Mouse (Mus musculus): ENCODE measurements around the gene Gga2. TPM values are rescaled to one million over a fixed set of nuclear protein-coding genes. Genes with fewer than 3 reads are reported as not detected.
A peak's percentile ranks its signal among the peaks of the same experiment; 100 is the strongest.

Gga2 gene
- polyA plus RNA-seq (2016; fragmentation: Nextera tagmentation; extraction: Ambion mirVana): 98.0 and 99.4 TPM in 2 replicates

GRCm38 (mm10) chr7:122020667-122021354, at the start of gene Gga2:
Gene Gga2 (minus strand): TSS chr7:122021222.
- ATAC-seq (ENCODE audit: insufficient number of reproducible peaks, low FRiP score): peak; percentile 93
- peak within 1 kb of the TSS; percentile 73 for H3K4me2 ChIP-seq
- WGBS: under 1% methylated on average over 50 of the region's 50 CpGs
- peaks cover 38% of the 10 kb centered on the region for H3K4me1 ChIP-seq (replicated peaks)
- no peaks in the 10 kb centered on the region for H3K9me3 ChIP-seq (replicated peaks)
- peaks cover 5% of the 10 kb centered on the region for H3K36me3 ChIP-seq
- H3K27me3 ChIP-seq (replicated peaks): no peaks in the 10 kb centered on the region
- H3K4me3 ChIP-seq: peak within 1 kb of the TSS; percentile 64
- H3K27ac ChIP-seq (ENCODE audit: poor library complexity, severe bottlenecking): peak within 1 kb of the TSS; percentile 77
- H3K9ac ChIP-seq: peak within 1 kb of the TSS; percentile 77

GRCm38 (mm10) chr7:122067517-122068381, 46.7 kb upstream of the Gga2 start:
- Histone ChIP-seq H3K9me3 (replicated peaks) (no peaks in the 10 kb centered on the region), H3K4me1 (replicated peaks) (peaks cover 20% of the 10 kb centered on the region), H3K27me3 (replicated peaks) (no peaks in the 10 kb centered on the region), H3K36me3 (peaks cover 43% of the 10 kb centered on the region), H3K9ac (peak overlapping the region; percentile 99), H3K4me2 (peak overlapping the region; percentile 86), H3K4me3 (peak overlapping the region; percentile 99), H3K27ac (ENCODE audit: poor library complexity, severe bottlenecking) (peak overlapping the region; percentile 92)
- 2% methylated on average over 58 of the region's 58 CpGs for WGBS
- peak; percentile 20 for ATAC-seq (ENCODE audit: insufficient number of reproducible peaks, low FRiP score)

- H3K4me1 ChIP-seq (replicated peaks): peaks cover 20% of the 10 kb centered on the region
- peak within 1 kb of the TSS; percentile 92 for H3K27ac ChIP-seq (ENCODE audit: poor library complexity, severe bottlenecking)
- ATAC-seq (ENCODE audit: insufficient number of reproducible peaks, low FRiP score): peak; percentile 99
- H3K4me3 ChIP-seq: peak within 1 kb of the TSS; percentile 99
- WGBS: under 1% methylated on average over 60 of the region's 60 CpGs
- H3K36me3 ChIP-seq: peaks cover 43% of the 10 kb centered on the region
- H3K27me3 ChIP-seq (replicated peaks): no peaks in the 10 kb centered on the region
- peak within 1 kb of the TSS; percentile 86 for H3K4me2 ChIP-seq
- H3K9me3 ChIP-seq (replicated peaks): no peaks in the 10 kb centered on the region
- H3K9ac ChIP-seq: peak within 1 kb of the TSS; percentile 99
These were observed 46.0 kb upstream of the Gga2 start, which contains the start of the genes Ubfd1 and Ears2 for GRCm38 (mm10) chr7:122066945-122067516. Gene Ubfd1 (plus strand): TSS chr7:122067175. Gene Ears2 (minus strand): TSS chr7:122067263.

GRCm38 (mm10) chr7:122066102-122066944, 45.3 kb upstream of the Gga2 start:
- Histone ChIP-seq H3K4me3 (peak overlapping the region; percentile 99), H3K4me2 (peak overlapping the region; percentile 86), H3K4me1 (replicated peaks) (peaks cover 20% of the 10 kb centered on the region), H3K27me3 (replicated peaks) (no peaks in the 10 kb centered on the region), H3K9me3 (replicated peaks) (no peaks in the 10 kb centered on the region), H3K36me3 (peaks cover 42% of the 10 kb centered on the region), H3K9ac (peak overlapping the region; percentile 99), H3K27ac (ENCODE audit: poor library complexity, severe bottlenecking) (peak overlapping the region; percentile 92)
- no peak; the same call in 1 of the 2 replicates for ATAC-seq (ENCODE audit: insufficient number of reproducible peaks, low FRiP score)
- WGBS: 15% methylated on average over 31 of the region's 31 CpGs

GRCm38 (mm10) chr7:122065656-122066055, 44.6 kb upstream of the Gga2 start:
- Histone ChIP-seq H3K27ac (ENCODE audit: poor library complexity, severe bottlenecking) (peak overlapping the region; percentile 92; the same call in 1 of the 2 replicates), H3K4me3 (peak overlapping the region; percentile 99; the same call in 1 of the 2 replicates)
- WGBS: 42% methylated on average over 1 of the region's 1 CpGs

GRCm38 (mm10) chr7:122056633-122057032, 35.6 kb upstream of the Gga2 start:
- H3K4me1 ChIP-seq (replicated peaks): 0 out of 2 replicates have a peak, but pooled peaks cover 2% of the 10 kb centered on the region
- H3K4me3 ChIP-seq: no peak overlapping the region
- no peaks in the 10 kb centered on the region for H3K27me3 ChIP-seq (replicated peaks)
- H3K36me3 ChIP-seq: peaks cover 66% of the 10 kb centered on the region
- H3K4me2 ChIP-seq: no peak overlapping the region
- H3K9me3 ChIP-seq (replicated peaks): no peaks in the 10 kb centered on the region
- 83% methylated on average over 5 of the region's 5 CpGs for WGBS
- H3K9ac ChIP-seq: no peak overlapping the region
- no peak overlapping the region for H3K27ac ChIP-seq (ENCODE audit: poor library complexity, severe bottlenecking)
- ATAC-seq (ENCODE audit: insufficient number of reproducible peaks, low FRiP score): no peak

More at GRCm38 (mm10) chr7:122065656-122066055, 44.6 kb upstream of the Gga2 start:
- Histone ChIP-seq H3K4me2 (peak overlapping the region; percentile 86), H3K9ac (no peak overlapping the region), H3K9me3 (replicated peaks) (no peaks in the 10 kb centered on the region), H3K36me3 (peaks cover 38% of the 10 kb centered on the region), H3K4me1 (replicated peaks) (peaks cover 20% of the 10 kb centered on the region), H3K27me3 (replicated peaks) (no peaks in the 10 kb centered on the region)
- no peak for ATAC-seq (ENCODE audit: insufficient number of reproducible peaks, low FRiP score)

GRCm38 (mm10) chr7:122050834-122051233, 29.8 kb upstream of the Gga2 start:
- no peak for ATAC-seq (ENCODE audit: insufficient number of reproducible peaks, low FRiP score)
- 68% methylated on average over 1 of the region's 1 CpGs for WGBS
- H3K27ac ChIP-seq (ENCODE audit: poor library complexity, severe bottlenecking): no peak overlapping the region
- H3K9me3 ChIP-seq (replicated peaks): no peaks in the 10 kb centered on the region
- H3K27me3 ChIP-seq (replicated peaks): no peaks in the 10 kb centered on the region
- H3K36me3 ChIP-seq: peaks cover 55% of the 10 kb centered on the region
- no peak overlapping the region for H3K4me2 ChIP-seq
- H3K4me3 ChIP-seq: no peak overlapping the region
- H3K9ac ChIP-seq: no peak overlapping the region
- peaks cover 36% of the 10 kb centered on the region for H3K4me1 ChIP-seq (replicated peaks)

GRCm38 (mm10) chr7:122048191-122048590, 27.2 kb upstream of the Gga2 start:
- Histone ChIP-seq H3K4me1 (replicated peaks) (peaks cover 54% of the 10 kb centered on the region), H3K4me2 (no peak overlapping the region), H3K4me3 (no peak overlapping the region), H3K9me3 (replicated peaks) (no peaks in the 10 kb centered on the region), H3K9ac (no peak overlapping the region), H3K36me3 (peaks cover 42% of the 10 kb centered on the region), H3K27me3 (replicated peaks) (no peaks in the 10 kb centered on the region), H3K27ac (ENCODE audit: poor library complexity, severe bottlenecking) (peak overlapping the region; percentile 94)
- 86% methylated on average over 9 of the region's 9 CpGs for WGBS
- no peak for ATAC-seq (ENCODE audit: insufficient number of reproducible peaks, low FRiP score)

GRCm38 (mm10) chr7:122046813-122047212, 25.8 kb upstream of the Gga2 start:
- Histone ChIP-seq H3K9me3 (replicated peaks) (no peaks in the 10 kb centered on the region), H3K9ac (peak overlapping the region; percentile 52), H3K4me2 (peak overlapping the region; percentile 42), H3K27me3 (replicated peaks) (no peaks in the 10 kb centered on the region), H3K4me3 (peak overlapping the region; percentile 27), H3K36me3 (peaks cover 49% of the 10 kb centered on the region), H3K4me1 (replicated peaks) (peaks cover 65% of the 10 kb centered on the region), H3K27ac (ENCODE audit: poor library complexity, severe bottlenecking) (peak overlapping the region; percentile 94)
- ATAC-seq (ENCODE audit: insufficient number of reproducible peaks, low FRiP score): peak; percentile 62; the same call in 1 of the 2 replicates
- WGBS: 12% methylated on average over 2 of the region's 2 CpGs

- H3K4me1 ChIP-seq (replicated peaks): peaks cover 65% of the 10 kb centered on the region
- H3K4me2 ChIP-seq: peak overlapping the region; percentile 48
- H3K9me3 ChIP-seq (replicated peaks): no peaks in the 10 kb centered on the region
- H3K27me3 ChIP-seq (replicated peaks): no peaks in the 10 kb centered on the region
- H3K9ac ChIP-seq: peak overlapping the region; percentile 46; the same call in 1 of the 2 replicates
- peak overlapping the region; percentile 94 for H3K27ac ChIP-seq (ENCODE audit: poor library complexity, severe bottlenecking)
- H3K4me3 ChIP-seq: peak overlapping the region; percentile 27
- ATAC-seq (ENCODE audit: insufficient number of reproducible peaks, low FRiP score): no peak
- H3K36me3 ChIP-seq: peaks cover 49% of the 10 kb centered on the region
- 21% methylated on average over 1 of the region's 1 CpGs for WGBS
These were observed 24.7 kb upstream of the Gga2 start for GRCm38 (mm10) chr7:122045711-122046110.

Data from heart, embryonic 12.5 days (tissue).